Mouse (Mus musculus) liver, adult (tissue): ENCODE results near the gene St6galnac4.

Source experiments
- GATA4 ChIP-seq: IDR thresholded peaks from 2 replicates; pipeline ENCODE4 v1.6.1; 2014; ENCODE audit warnings: mild to moderate bottlenecking, low read length; ENCODE audit not compliant: insufficient replicate concordance

Gene St6galnac4

GRCm38 (mm10) chr2:32641810-32642209 is 54.9 kb downstream of the St6galnac4 start:
- TF ChIP-seq GATA4: no peak

- TF ChIP-seq GATA4: peak; percentile 86; the same call in 1 of the 2 replicates
Observed at GRCm38 (mm10) chr2:32642813-32643212, 55.9 kb downstream of the St6galnac4 start.

- TF ChIP-seq GATA4: peak; percentile 84; the same call in 1 of the 2 replicates
Observed at GRCm38 (mm10) chr2:32644083-32644482, 57.2 kb downstream of the St6galnac4 start.

GRCm38 (mm10) chr2:32644799-32645475 is 58.0 kb downstream of the St6galnac4 start:
- TF ChIP-seq GATA4: no peak

GRCm38 (mm10) chr2:32645647-32646046 is 58.8 kb downstream of the St6galnac4 start:
- TF ChIP-seq GATA4: no peak

GRCm38 (mm10) chr2:32646379-32647056 is 59.6 kb downstream of the St6galnac4 start, which contains the start of gene Eng:
Eng (plus strand) TSS chr2:32646595.
- TF ChIP-seq GATA4: no peak; the same call in 1 of the 2 replicates

- TF ChIP-seq GATA4: no peak
Observed at GRCm38 (mm10) chr2:32647366-32647765, 60.5 kb downstream of the St6galnac4 start.
